Mouse (Mus musculus): ENCODE measurements around the gene Dgcr8.

GRCm38 (mm10) chr16:18333976-18334375, 44.9 kb upstream of the Dgcr8 start:
- TF ChIP-seq CTCF (IDR thresholded peaks at IDR 0.05; ENCODE audit: low read depth, low read length) (no peak), POLR2A (IDR thresholded peaks at IDR 0.05; ENCODE audit: extremely low read depth, insufficient read depth, low read length) (no peak)

All from liver, adult 2 months (tissue).